Mouse (Mus musculus) thymus, postnatal 10 days (tissue): Measurements from ENCODE around the gene Mucl1.
"Not testable (repeated sequence)": the region's sequence is repeated elsewhere in the genome, so short reads cannot be mapped to it uniquely, and the experiment has no call there.

ENCODE experiments used
- DNase-seq, 2 experiments: peaks; one replicate each; pipeline ENCODE4 v3.0.0; 2021; ENCODE audit warnings: low spot score in 2 of 2

Mucl1 gene

GRCm38 (mm10) chr15:103755369-103755768 is at the start of gene Mucl1:
Gene Mucl1 (minus strand): TSS chr15:103755469.
- no peak for DNase-seq

- DNase-seq, result peak in 1 of 2 experiments; percentile 19
These were observed 11.6 kb upstream of the Mucl1 start for GRCm38 (mm10) chr15:103766836-103767235.

DNA sequence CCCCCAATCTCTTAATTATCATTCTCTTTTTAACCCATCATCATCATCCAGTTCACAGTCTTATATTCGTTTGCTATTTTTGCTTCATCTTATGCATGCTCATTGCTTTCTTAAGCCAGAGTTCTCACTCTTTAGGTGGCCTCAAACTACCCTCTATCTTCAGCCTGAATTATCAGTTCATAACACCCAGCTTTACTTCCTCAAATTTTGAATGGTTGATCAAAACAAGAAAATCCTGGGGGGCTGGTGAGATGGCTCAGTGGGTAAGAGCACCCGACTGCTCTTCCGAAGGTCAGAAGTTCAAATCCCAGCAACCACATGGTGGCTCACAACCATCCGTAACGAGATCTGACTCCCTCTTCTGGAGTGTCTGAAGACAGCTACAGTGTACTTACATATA is 38.4 kb downstream of the Mucl1 start:
- DNase-seq, result not testable (repeated sequence)
